Mouse (Mus musculus): Measurements from ENCODE around the gene Ankrd60. TPM values are rescaled to one million over a fixed set of nuclear protein-coding genes. Genes with fewer than 3 reads are reported as not detected.

Gene Ankrd60
- total and polyA plus RNA-seq, 3 experiments, result not detected

GRCm38 (mm10) chr2:173587411-173587810 lies 9.2 kb upstream of the Ankrd60 start:
- no peak overlapping the region for H3K27ac ChIP-seq (ENCODE audit: control insufficient read depth, low read depth, low read length)
- peaks cover 5 to 7% of the 10 kb centered on the region in 2 experiments; a peak in 3 of 4 replicates for H3K4me1 ChIP-seq (ENCODE audit: control insufficient read depth in 1 of 2, insufficient read depth in 2 of 2, low read length in 2 of 2)
- TF ChIP-seq UBTF (IDR thresholded peaks at IDR 0.05; ENCODE audit: borderline replicate concordance, insufficient read depth, low read depth, low read length) (no peak), MEF2A (IDR thresholded peaks at IDR 0.05; ENCODE audit: extremely low read depth, insufficient replicate concordance, low read depth, low read length, poor library complexity, severe bottlenecking) (no peak), MAZ (IDR thresholded peaks at IDR 0.05; ENCODE audit: low read depth, low read length) (no peak), ELF1 (IDR thresholded peaks at IDR 0.05; ENCODE audit: low read depth, low read length) (no peak), USF1 (IDR thresholded peaks at IDR 0.05; ENCODE audit: low read depth, low read length) (no peak), MYB (IDR thresholded peaks at IDR 0.05; ENCODE audit: low read depth, low read length) (no peak), MAX (IDR thresholded peaks at IDR 0.05; ENCODE audit: low read length) (no peak), EP300 (IDR thresholded peaks at IDR 0.05; ENCODE audit: low read depth in 1 of 2, low read length in 2 of 2) (no peak), TCF12 (IDR thresholded peaks at IDR 0.05; ENCODE audit: low read depth, low read length) (no peak)
- H3K9me3 ChIP-seq (replicated peaks; ENCODE audit: insufficient read depth, low read length), result no peaks in the 10 kb centered on the region
- H3K79me2 ChIP-seq (ENCODE audit: control insufficient read depth, insufficient read depth, low read length, poor library complexity), result no peaks in the 10 kb centered on the region
- no peaks in the 10 kb centered on the region for H3K27me3 ChIP-seq (ENCODE audit: control insufficient read depth in 1 of 2, insufficient read depth in 2 of 2, low read length in 2 of 2)
- DNase-seq (ENCODE audit: low read depth, low spot score), result no peak
- H3K4me3 ChIP-seq (ENCODE audit: control insufficient read depth in 1 of 2, insufficient read depth in 1 of 2, low read depth in 2 of 2, low read length in 2 of 2), result no peak overlapping the region
- H3K36me3 ChIP-seq (ENCODE audit: control insufficient read depth in 1 of 2, insufficient read depth in 2 of 2, low read length in 2 of 2), result peaks cover 0 to 4% of the 10 kb centered on the region in 2 experiments; a peak in 2 of 4 replicates
- no peak overlapping the region for H3K9ac ChIP-seq (ENCODE audit: control insufficient read depth, low read depth, low read length, poor library complexity, severe bottlenecking)

- H3K79me2 ChIP-seq (ENCODE audit: control insufficient read depth, insufficient read depth, low read length, poor library complexity), result no peaks in the 10 kb centered on the region
- no peak for DNase-seq (ENCODE audit: low read depth, low spot score)
- TF ChIP-seq CTCF (IDR thresholded peaks at IDR 0.05 in 2 of 3, conservative IDR thresholded peaks at IDR 0.05 in 1 of 3; ENCODE audit: control insufficient read depth in 1 of 3, insufficient read depth in 1 of 3, low read depth in 2 of 3, low read length in 3 of 3, poor library complexity in 1 of 3, severe bottlenecking in 1 of 3) (0 out of 6 replicates have a peak, but pooled peaks of 1 of the 3 experiments have one; percentile 4), NRF1 (IDR thresholded peaks at IDR 0.05; ENCODE audit: insufficient read depth, low read depth, low read length, poor library complexity, severe bottlenecking) (no peak)
- no peaks in the 10 kb centered on the region for H3K27me3 ChIP-seq (ENCODE audit: control insufficient read depth in 1 of 2, insufficient read depth in 2 of 2, low read length in 2 of 2)
- H3K27ac ChIP-seq (ENCODE audit: control insufficient read depth, low read depth, low read length), result no peak overlapping the region
- no peaks in the 10 kb centered on the region for H3K9me3 ChIP-seq (replicated peaks; ENCODE audit: insufficient read depth, low read length)
- H3K4me3 ChIP-seq (ENCODE audit: control insufficient read depth in 1 of 2, insufficient read depth in 1 of 2, low read depth in 2 of 2, low read length in 2 of 2), result no peak overlapping the region
- H3K36me3 ChIP-seq (ENCODE audit: control insufficient read depth in 1 of 2, insufficient read depth in 2 of 2, low read length in 2 of 2), result peaks cover 0 to 10% of the 10 kb centered on the region in 2 experiments; a peak in 2 of 4 replicates
- peaks cover 9 to 15% of the 10 kb centered on the region in 2 experiments for H3K4me1 ChIP-seq (ENCODE audit: control insufficient read depth in 1 of 2, insufficient read depth in 2 of 2, low read length in 2 of 2)
- H3K9ac ChIP-seq (ENCODE audit: control insufficient read depth, low read depth, low read length, poor library complexity, severe bottlenecking), result no peak overlapping the region
Measured at GRCm38 (mm10) chr2:173586118-173586968, 8.2 kb upstream of the Ankrd60 start.

Data from MEL (cell line).